Mouse (Mus musculus): Measurements from ENCODE around the gene 1600015I10Rik.
"Not testable (repeated sequence)": the region's sequence is repeated elsewhere in the genome, so short reads cannot be mapped to it uniquely, and the experiment has no call there.

The 1600015I10Rik gene

GRCm38 (mm10) chr6:48929595-48929994 is at the start of gene 1600015I10Rik:
Gene 1600015I10Rik (plus strand): TSS chr6:48929895.
- DNase-seq, result no peak

GRCm38 (mm10) chr6:48894203-48894602 is 35.5 kb upstream of the 1600015I10Rik start:
- DNase-seq, result no peak

- DNase-seq, result peak in 1 of 2 experiments; percentile 26
These were observed 34.5 kb upstream of the 1600015I10Rik start for GRCm38 (mm10) chr6:48894938-48895818.

GRCm38 (mm10) chr6:48895941-48896340 is 33.8 kb upstream of the 1600015I10Rik start:
- peak in 1 of 2 experiments; percentile 81 for DNase-seq

- no peak for DNase-seq
These were observed 32.7 kb upstream of the 1600015I10Rik start for GRCm38 (mm10) chr6:48896956-48897355.

GRCm38 (mm10) chr6:48901316-48901715 is 28.4 kb upstream of the 1600015I10Rik start:
- DNase-seq, result peak in 1 of 2 experiments; percentile 36

- peak; percentile 87 to 90 for DNase-seq
These were observed 26.9 kb upstream of the 1600015I10Rik start for GRCm38 (mm10) chr6:48902511-48903406.

GRCm38 (mm10) chr6:48903437-48903836 is 26.3 kb upstream of the 1600015I10Rik start:
- peak in 1 of 2 experiments; percentile 33 for DNase-seq

- DNase-seq, result no peak
These were observed 24.1 kb upstream of the 1600015I10Rik start for GRCm38 (mm10) chr6:48905606-48906005.

GRCm38 (mm10) chr6:48906371-48906770 is 23.3 kb upstream of the 1600015I10Rik start:
- DNase-seq, result no peak

- DNase-seq, result no peak
These were observed 20.5 kb upstream of the 1600015I10Rik start for GRCm38 (mm10) chr6:48909229-48909628.

- peak in 1 of 2 experiments; percentile 26 for DNase-seq
These were observed 17.7 kb upstream of the 1600015I10Rik start for GRCm38 (mm10) chr6:48912033-48912432.

GRCm38 (mm10) chr6:48913587-48913986 is 16.1 kb upstream of the 1600015I10Rik start:
- no peak for DNase-seq

GRCm38 (mm10) chr6:48949596-48949995 is 19.9 kb downstream of the 1600015I10Rik start:
- DNase-seq, result no peak

GRCm38 (mm10) chr6:48950676-48951075 is 21.0 kb downstream of the 1600015I10Rik start:
- no peak for DNase-seq

- no peak for DNase-seq
These were observed 21.9 kb downstream of the 1600015I10Rik start for GRCm38 (mm10) chr6:48951630-48952029.

GRCm38 (mm10) chr6:48953220-48953619 is 23.5 kb downstream of the 1600015I10Rik start:
- no peak for DNase-seq

- DNase-seq, result no peak
These were observed 24.5 kb downstream of the 1600015I10Rik start for GRCm38 (mm10) chr6:48954211-48954610.

GRCm38 (mm10) chr6:48954946-48955345 is 25.3 kb downstream of the 1600015I10Rik start:
- DNase-seq, result peak; percentile 67 to 88

GRCm38 (mm10) chr6:48956785-48957184 is 27.1 kb downstream of the 1600015I10Rik start:
- DNase-seq, result no peak

- peak; percentile 34 to 49 for DNase-seq
These were observed 28.4 kb downstream of the 1600015I10Rik start for GRCm38 (mm10) chr6:48958053-48958452.

- DNase-seq, result peak; percentile 17 to 21
These were observed 29.5 kb downstream of the 1600015I10Rik start for GRCm38 (mm10) chr6:48959151-48959550.

- DNase-seq, result not testable (repeated sequence)
These were observed 37.0 kb downstream of the 1600015I10Rik start for GRCm38 (mm10) chr6:48966696-48967095.
